Mouse (Mus musculus) forebrain, embryonic 14.5 days (tissue): ENCODE data around the gene Hoxc9. TPM values are rescaled to one million over a fixed set of nuclear protein-coding genes. Genes with fewer than 3 reads are reported as not detected.

Experiments used
- ATAC-seq: fragments of 200-750 bp; cut with Nextera tagmentation; 2 replicates; pipeline ENCODE4 v1.8.0; 2017; ENCODE audit warnings: mild to moderate bottlenecking, moderate library complexity
- DNase-seq: peaks from one replicate; pipeline ENCODE4 v3.0.0-alpha.2; 2015; ENCODE audit warnings: low spot score
- H3K27ac ChIP-seq: fragments of 300-500 bp; sonication (generic); 2 replicates; pipeline ENCODE4 v1.5.1; 2014; ENCODE audit warnings: low read depth, mild to moderate bottlenecking, control low read depth, low read length, moderate library complexity
- H3K27me3 ChIP-seq: fragments of 300-500 bp; sonication (generic); replicated peaks from 2 replicates; pipeline ENCODE4 v1.6.1; 2014; ENCODE audit warnings: low read length, control low read depth, mixed read lengths; ENCODE audit not compliant: control insufficient read depth, insufficient read depth
- H3K36me3 ChIP-seq: fragments of 300-500 bp; sonication (generic); 2 replicates; pipeline ENCODE4 v1.6.1; 2014; ENCODE audit warnings: low read length, control low read depth; ENCODE audit not compliant: control insufficient read depth, insufficient read depth
- H3K4me1 ChIP-seq: fragments of 300-500 bp; sonication (generic); 2 replicates; pipeline ENCODE4 v1.6.1; 2014; ENCODE audit warnings: antibody characterized with exemption, low read length, control low read depth; ENCODE audit not compliant: control insufficient read depth, insufficient read depth
- H3K4me2 ChIP-seq: fragments of 300-500 bp; sonication (generic); 2 replicates; pipeline ENCODE4 v1.6.1; 2014; ENCODE audit warnings: mild to moderate bottlenecking, control low read depth, low read length
- H3K4me3 ChIP-seq: fragments of 300-500 bp; sonication (generic); 2 replicates; pipeline ENCODE4 v1.5.1; 2014; ENCODE audit warnings: low read depth, low read length, control low read depth
- H3K9ac ChIP-seq: fragments of 300-500 bp; sonication (generic); 2 replicates; pipeline ENCODE4 v1.6.1; 2014; ENCODE audit warnings: mild to moderate bottlenecking, low read length, control low read depth, moderate library complexity
- H3K9me3 ChIP-seq: fragments of 300-500 bp; sonication (generic); replicated peaks from 2 replicates; pipeline ENCODE4 v1.6.1; 2016; ENCODE audit warnings: low read length, control low read depth, mixed read lengths; ENCODE audit not compliant: control insufficient read depth
- WGBS: fragments of 180-500 bp; shearing (Covaris S2); extraction: QIAGEN DNeasy Blood & Tissue Kit; methylation state at CpG from one replicate; pipeline ENCODE4 v1.1.7; 2014; 5-methylcytosine and 5-hydroxymethylcytosine counted together
- polyA plus RNA-seq: library from polyadenylated mRNA; unstranded; fragments of >200 nt; fragmentation: Nextera tagmentation; extraction: Ambion mirVana; gene quantifications from 2 replicates; pipeline ENCODE4 v1.2.1, GENCODE M21; 2014

Hoxc9 gene
- polyA plus RNA-seq: not detected in 2 replicates

DNA sequence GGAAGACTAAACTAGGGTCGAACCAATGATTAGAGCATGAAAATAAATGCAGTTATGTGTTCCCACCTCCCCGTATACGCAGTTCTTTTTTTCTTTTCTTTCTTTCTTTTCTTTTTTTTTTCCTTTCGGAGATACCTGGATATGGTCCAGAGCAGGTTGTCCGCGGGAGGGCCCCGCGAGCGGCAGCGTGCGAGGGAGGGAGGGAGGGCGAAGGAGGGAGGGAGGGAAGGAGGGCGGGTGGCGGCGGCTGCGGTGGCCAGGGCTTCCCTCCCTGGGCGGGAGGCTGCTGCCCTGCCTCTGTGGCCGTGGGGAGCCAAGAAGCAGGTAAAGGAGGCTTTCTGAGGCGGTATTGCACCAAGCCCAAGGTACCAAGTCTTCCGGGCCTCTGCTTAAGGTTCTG, at the start of gene Hoxc9:
TSS of gene Hoxc9 (plus strand) at position 269 of the 400 bp plus-strand sequence.
- no peak within 1 kb of the TSS for H3K4me2 ChIP-seq
- no peak for ATAC-seq
- H3K27ac ChIP-seq: no peak within 1 kb of the TSS

DNA sequence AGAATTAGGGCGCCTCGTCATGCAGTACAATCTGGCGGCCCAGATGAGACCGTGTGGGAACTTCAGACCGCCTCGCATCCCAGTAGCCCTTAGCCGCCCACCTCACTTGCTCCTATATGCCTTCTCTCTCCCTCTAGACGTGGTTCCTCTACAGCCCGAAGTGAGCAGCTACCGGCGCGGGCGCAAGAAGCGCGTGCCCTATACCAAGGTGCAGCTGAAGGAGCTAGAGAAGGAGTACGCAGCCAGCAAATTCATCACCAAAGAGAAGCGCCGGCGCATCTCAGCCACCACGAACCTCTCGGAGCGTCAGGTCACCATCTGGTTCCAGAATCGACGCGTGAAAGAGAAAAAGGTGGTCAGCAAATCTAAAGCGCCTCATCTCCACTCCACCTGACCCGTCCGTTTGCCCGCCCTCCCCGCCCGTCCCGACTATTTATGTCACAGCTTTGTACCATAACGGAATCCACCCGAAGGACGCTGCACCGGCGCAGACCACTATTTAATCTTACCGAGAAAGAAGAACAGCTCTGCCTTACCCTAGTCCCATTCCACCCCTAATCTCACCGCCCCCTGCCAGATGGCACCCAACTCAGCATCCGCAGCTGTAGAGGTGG, 49.1 kb upstream of the Hoxc9 start:
- no peaks in the 10 kb centered on the region for H3K4me1 ChIP-seq
- no peak for ATAC-seq
- H3K27ac ChIP-seq: no peak overlapping the region
- H3K4me2 ChIP-seq: no peak overlapping the region
- no peak overlapping the region for H3K9ac ChIP-seq
- under 1% methylated on average over 40 of the region's 40 CpGs for WGBS
- H3K9me3 ChIP-seq: no peaks in the 10 kb centered on the region
- no peak overlapping the region for H3K4me3 ChIP-seq
- H3K27me3 ChIP-seq: peaks cover 98% of the 10 kb centered on the region
- H3K36me3 ChIP-seq: no peaks in the 10 kb centered on the region
- DNase-seq: no peak

More for the DNA sequence above, at the start of gene Hoxc9:
- H3K9me3 ChIP-seq: no peaks in the 10 kb centered on the region
- no peak for DNase-seq
- under 1% methylated on average over 19 of the region's 20 CpGs for WGBS
- H3K4me1 ChIP-seq: no peaks in the 10 kb centered on the region
- no peak within 1 kb of the TSS for H3K9ac ChIP-seq
- H3K36me3 ChIP-seq: no peaks in the 10 kb centered on the region
- no peak within 1 kb of the TSS for H3K4me3 ChIP-seq
- peaks cover 98% of the 10 kb centered on the region for H3K27me3 ChIP-seq

- H3K9me3 ChIP-seq: no peaks in the 10 kb centered on the region
- no peak for ATAC-seq
- no peak overlapping the region for H3K4me3 ChIP-seq
- DNase-seq: no peak
- H3K4me2 ChIP-seq: no peak overlapping the region
- WGBS: under 1% methylated on average over 23 of the region's 23 CpGs
- no peak overlapping the region for H3K9ac ChIP-seq
- H3K27me3 ChIP-seq: peaks cover 99% of the 10 kb centered on the region
- H3K27ac ChIP-seq: no peak overlapping the region
- H3K4me1 ChIP-seq: no peaks in the 10 kb centered on the region
- no peaks in the 10 kb centered on the region for H3K36me3 ChIP-seq
Observed at GRCm38 (mm10) chr15:102931706-102932358, 44.4 kb upstream of the Hoxc9 start.

DNA sequence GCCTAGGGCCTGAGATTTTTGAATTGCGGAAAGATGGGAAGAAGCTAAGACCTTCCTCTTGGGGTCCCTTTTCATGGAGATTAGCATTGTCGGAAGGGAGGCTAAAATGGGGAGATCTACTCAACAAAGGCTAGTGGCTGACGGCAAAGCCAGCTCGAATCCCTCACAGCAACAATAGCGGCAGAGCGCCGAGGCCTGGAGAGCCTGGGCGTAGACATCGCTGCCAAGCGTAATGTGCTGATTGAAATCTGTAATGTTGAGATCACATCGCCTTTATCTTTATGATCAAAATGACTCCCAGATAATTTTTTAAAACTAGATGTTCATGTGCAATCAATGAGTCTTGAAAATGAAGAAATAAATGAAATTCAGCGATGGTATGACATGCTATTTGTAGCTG, 41.8 kb upstream of the Hoxc9 start:
- ATAC-seq: no peak
- no peak for DNase-seq
- no peak overlapping the region for H3K4me3 ChIP-seq
- no peak overlapping the region for H3K9ac ChIP-seq
- peaks cover 100% of the 10 kb centered on the region for H3K27me3 ChIP-seq
- under 1% methylated on average over 12 of the region's 12 CpGs for WGBS
- H3K36me3 ChIP-seq: no peaks in the 10 kb centered on the region
- H3K9me3 ChIP-seq: no peaks in the 10 kb centered on the region
- no peak overlapping the region for H3K4me2 ChIP-seq
- no peak overlapping the region for H3K27ac ChIP-seq
- H3K4me1 ChIP-seq: no peaks in the 10 kb centered on the region

DNA sequence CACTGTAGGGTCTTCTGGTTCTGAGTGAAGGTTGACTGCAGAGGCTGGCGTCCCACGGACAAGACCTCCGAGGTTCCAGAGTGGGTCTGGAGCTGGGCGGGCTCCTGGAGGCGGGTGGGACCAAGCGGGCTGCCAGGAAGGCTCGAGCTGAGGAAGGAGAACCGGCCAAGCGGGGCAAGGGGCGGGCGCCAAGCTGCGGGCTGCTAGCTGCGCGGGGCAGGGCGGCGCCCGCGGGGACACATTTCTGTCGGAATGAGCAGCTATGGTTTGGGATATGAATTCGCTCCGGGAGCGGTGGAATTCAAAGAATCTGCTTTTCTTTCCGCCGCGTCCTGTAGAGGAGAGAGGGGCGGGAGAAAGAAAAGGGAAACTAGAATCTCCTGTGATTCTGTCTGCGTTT, 41.3 kb upstream of the Hoxc9 start:
- Histone ChIP-seq H3K9me3 (no peaks in the 10 kb centered on the region), H3K36me3 (no peaks in the 10 kb centered on the region), H3K4me1 (no peaks in the 10 kb centered on the region), H3K27me3 (peaks cover 100% of the 10 kb centered on the region), H3K4me3 (no peak overlapping the region), H3K27ac (no peak overlapping the region), H3K9ac (no peak overlapping the region), H3K4me2 (no peak overlapping the region)
- ATAC-seq: no peak
- no peak for DNase-seq
- WGBS: under 1% methylated on average over 27 of the region's 27 CpGs

GRCm38 (mm10) chr15:102936279-102936972, 39.8 kb upstream of the Hoxc9 start, which contains the start of gene Hoxc12:
Gene Hoxc12 (plus strand): TSS chr15:102936757.
- H3K4me1 ChIP-seq: no peaks in the 10 kb centered on the region
- no peak within 1 kb of the TSS for H3K4me2 ChIP-seq
- no peak within 1 kb of the TSS for H3K27ac ChIP-seq
- peaks cover 100% of the 10 kb centered on the region for H3K27me3 ChIP-seq
- H3K9ac ChIP-seq: no peak within 1 kb of the TSS
- H3K9me3 ChIP-seq: no peaks in the 10 kb centered on the region
- H3K36me3 ChIP-seq: no peaks in the 10 kb centered on the region
- ATAC-seq: no peak
- under 1% methylated on average over 31 of the region's 31 CpGs for WGBS
- no peak within 1 kb of the TSS for H3K4me3 ChIP-seq
- DNase-seq: no peak

DNA sequence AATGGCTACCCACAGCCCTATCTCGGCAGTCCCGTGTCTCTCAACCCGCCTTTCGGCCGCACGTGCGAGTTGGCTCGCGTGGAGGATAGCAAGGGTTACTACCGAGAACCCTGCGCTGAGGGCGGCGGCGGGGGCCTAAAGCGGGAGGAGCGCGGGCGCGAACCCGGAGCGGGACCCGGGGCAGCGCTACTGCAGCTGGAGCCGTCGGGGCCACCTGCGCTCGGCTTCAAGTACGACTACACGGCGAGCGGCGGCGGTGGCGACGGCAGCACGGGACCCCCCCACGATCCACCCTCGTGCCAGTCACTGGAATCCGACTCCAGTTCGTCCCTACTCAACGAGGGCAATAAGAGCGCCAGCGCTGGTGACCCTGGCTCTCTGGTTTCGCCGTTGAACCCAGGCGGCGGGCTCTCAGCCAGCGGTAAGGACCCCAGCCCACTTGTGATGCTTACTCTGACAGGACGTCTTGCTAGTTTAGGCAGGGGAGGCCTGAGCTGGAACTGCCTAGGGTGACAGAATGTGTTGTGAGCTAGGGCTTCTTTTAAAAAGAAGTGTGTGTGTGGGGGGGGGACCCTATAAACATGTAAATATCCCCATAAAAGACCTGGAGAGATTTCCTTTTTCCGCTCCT, 39.1 kb upstream of the Hoxc9 start:
- Histone ChIP-seq H3K4me2 (no peak overlapping the region), H3K4me1 (no peaks in the 10 kb centered on the region), H3K9ac (no peak overlapping the region), H3K4me3 (no peak overlapping the region), H3K9me3 (no peaks in the 10 kb centered on the region), H3K36me3 (no peaks in the 10 kb centered on the region), H3K27ac (no peak overlapping the region), H3K27me3 (peaks cover 100% of the 10 kb centered on the region)
- DNase-seq (no peak), ATAC-seq (no peak)
- under 1% methylated on average over 49 of the region's 50 CpGs for whole genome bisulfite sequencing

DNA sequence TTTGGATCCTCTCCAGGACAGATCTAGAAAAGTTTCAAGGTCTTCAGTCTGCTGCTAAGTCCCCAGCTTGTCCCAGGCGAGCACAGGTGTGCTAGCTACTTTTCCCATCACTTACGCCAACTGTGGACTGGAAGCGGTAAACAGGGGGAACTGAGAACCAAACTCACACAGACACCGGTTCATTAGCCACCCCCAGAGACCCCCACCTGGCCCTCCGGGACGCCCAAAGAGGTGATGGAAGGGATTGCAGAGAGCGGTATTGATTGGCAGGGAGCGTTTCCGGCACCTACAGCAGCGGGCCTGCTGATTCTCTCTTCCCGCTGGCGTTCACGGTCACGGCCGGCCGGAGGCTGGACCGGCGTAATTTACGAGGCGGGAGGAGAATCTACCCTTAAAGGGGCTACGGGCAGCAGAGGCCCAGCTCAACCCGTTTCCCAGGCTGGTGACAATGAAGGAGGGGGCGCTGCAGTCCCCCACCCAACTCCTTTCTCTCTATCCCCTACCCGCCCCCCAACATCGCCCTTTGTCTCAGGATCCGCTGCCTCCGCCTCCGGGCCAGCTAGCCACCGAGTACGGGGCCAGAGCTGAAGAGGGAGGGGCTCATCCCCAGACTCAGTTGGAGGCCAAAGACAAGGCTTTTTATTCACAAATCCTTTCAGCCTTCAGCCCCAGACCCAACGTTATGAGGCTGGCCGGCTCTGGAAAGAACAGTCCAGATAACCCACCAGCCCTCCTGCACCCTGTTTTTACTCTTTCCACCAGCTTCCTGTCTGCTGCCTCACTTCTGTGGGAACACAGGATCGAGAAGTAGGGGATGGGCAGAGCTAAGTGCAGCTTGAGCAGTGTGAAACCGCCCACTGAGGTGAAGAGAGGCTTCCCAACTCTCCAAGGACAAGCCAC, 36.7 kb upstream of the Hoxc9 start:
- no peaks in the 10 kb centered on the region for H3K9me3 ChIP-seq
- no peak overlapping the region for H3K4me2 ChIP-seq
- H3K4me1 ChIP-seq: no peaks in the 10 kb centered on the region
- no peaks in the 10 kb centered on the region for H3K36me3 ChIP-seq
- ATAC-seq: no peak
- no peak overlapping the region for H3K4me3 ChIP-seq
- peaks cover 99% of the 10 kb centered on the region for H3K27me3 ChIP-seq
- no peak overlapping the region for H3K27ac ChIP-seq
- DNase-seq: no peak
- no peak overlapping the region for H3K9ac ChIP-seq
- 1% methylated on average over 34 of the region's 34 CpGs for WGBS
